Mouse (Mus musculus) C2C12 (cell line): ENCODE measurements around the gene Zfand2b. TPM values are rescaled to one million over a fixed set of nuclear protein-coding genes. Genes with fewer than 3 reads are reported as not detected.
A peak's percentile ranks its signal among the peaks of the same experiment; 100 is the strongest.

Experiments
- H3K27me3 ChIP-seq: one replicate; pipeline ENCODE4 v1.6.1; 2011; ENCODE audit not compliant: control insufficient read depth, insufficient read depth, insufficient read length
- H3K36me3 ChIP-seq: one replicate; pipeline ENCODE4 v1.6.1; 2011; ENCODE audit not compliant: control insufficient read depth, insufficient read depth
- H3K4me3 ChIP-seq: one replicate; pipeline ENCODE4 v1.5.1; 2011; ENCODE audit warnings: mild to moderate bottlenecking, control low read depth; ENCODE audit not compliant: poor library complexity, insufficient read depth, severe bottlenecking
- H3K79me2 ChIP-seq: one replicate; pipeline ENCODE4 v1.6.1; 2011; ENCODE audit not compliant: control insufficient read depth, insufficient read depth
- H3K79me3 ChIP-seq: one replicate; pipeline ENCODE4 v1.6.1; 2011; ENCODE audit warnings: low read depth, control low read depth
- H3ac ChIP-seq: one replicate; pipeline ENCODE3; 2011; ENCODE audit warnings: low read depth; ENCODE audit not compliant: control insufficient read depth, insufficient read length
- CEBPB ChIP-seq: IDR thresholded peaks from one replicate; pipeline ENCODE4 v1.6.1; 2011; ENCODE audit warnings: low read depth, mild to moderate bottlenecking, control low read depth, moderate library complexity
- CTCF ChIP-seq: IDR thresholded peaks from one replicate; pipeline ENCODE4 v1.5.1; 2011; ENCODE audit not compliant: control insufficient read depth, insufficient read depth, insufficient read length
- FOSL1 ChIP-seq: IDR thresholded peaks from one replicate; pipeline ENCODE4 v1.8.0; 2011; ENCODE audit warnings: mild to moderate bottlenecking, low read length; ENCODE audit not compliant: poor library complexity, insufficient read depth, severe bottlenecking
- MAX ChIP-seq: IDR thresholded peaks from one replicate; pipeline ENCODE4 v1.6.1; 2011; ENCODE audit warnings: mild to moderate bottlenecking, control low read depth
- MYOD1 ChIP-seq: IDR thresholded peaks from one replicate; pipeline ENCODE4 v1.6.1; 2011; ENCODE audit warnings: low read depth; ENCODE audit not compliant: control insufficient read depth, insufficient read length
- MYOG ChIP-seq: IDR thresholded peaks from one replicate; pipeline ENCODE4 v1.6.1; 2011; ENCODE audit not compliant: control insufficient read depth, insufficient read length; ENCODE audit errors: extremely low read depth
- USF1 ChIP-seq: IDR thresholded peaks from one replicate; pipeline ENCODE4 v1.6.1; 2011; ENCODE audit warnings: low read depth, mild to moderate bottlenecking, control low read depth, moderate library complexity
- polyA plus RNA-seq: library from polyadenylated mRNA; unstranded; fragments of >200 nt; fragmentation: generic; extraction: Trizol; gene quantifications from one replicate; pipeline ENCODE4 v1.2.1, GENCODE M21; 2012; ENCODE audit warnings: missing spikeins

The Zfand2b gene
- polyA plus RNA-seq, 1 experiment: 23.6 TPM

- peaks cover 41% of the 10 kb centered on the region for H3K36me3 ChIP-seq
Observed at GRCm38 (mm10) chr1:75140601-75141190, 27.8 kb upstream of the Zfand2b start.

DNA sequence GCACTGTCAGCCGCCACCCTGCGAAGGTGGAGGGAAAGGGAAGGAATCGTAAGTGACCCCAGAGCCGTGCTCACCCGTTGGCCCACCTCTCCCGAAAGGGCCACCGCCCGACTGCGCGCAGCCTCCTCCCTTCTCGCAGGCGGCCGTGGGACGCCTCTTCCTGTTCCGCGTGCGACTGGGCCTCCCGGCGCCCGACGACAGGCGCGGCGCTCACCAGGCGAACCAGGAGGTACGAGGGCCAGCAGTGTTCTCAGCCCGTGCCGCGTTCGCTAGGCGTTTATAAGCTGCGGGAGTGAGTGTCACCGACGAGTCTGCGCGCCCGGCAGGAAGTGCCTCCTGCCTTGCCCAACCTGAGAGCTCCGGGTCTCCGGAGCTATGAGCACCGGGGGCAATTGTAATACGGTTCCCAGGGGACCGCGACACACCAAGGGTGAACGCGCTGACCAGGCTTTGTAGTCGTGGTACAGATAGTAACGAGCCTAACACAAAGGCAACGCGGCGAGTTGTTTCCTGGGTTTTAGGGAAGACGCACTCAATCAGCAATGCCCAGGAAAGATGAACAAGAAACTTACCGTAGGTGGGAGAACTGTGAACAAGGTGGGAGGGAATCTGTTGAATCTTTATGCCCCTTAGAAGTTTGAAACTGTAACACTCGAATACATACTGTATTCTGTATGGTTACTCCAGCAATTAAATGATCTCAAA is 26.8 kb upstream of the Zfand2b start:
- H3K36me3 ChIP-seq: peaks cover 49% of the 10 kb centered on the region

More at GRCm38 (mm10) chr1:75140601-75141190, 27.8 kb upstream of the Zfand2b start:
- TF ChIP-seq CTCF: no peak
- no peak for TF ChIP-seq MYOG
- no peak for TF ChIP-seq CEBPB
- no peak for TF ChIP-seq MYOD1
- TF ChIP-seq FOSL1: no peak
- TF ChIP-seq MAX: no peak
- TF ChIP-seq USF1: no peak
- Histone ChIP-seq H3K79me2 (peaks cover 39% of the 10 kb centered on the region), H3K79me3 (peaks cover 11% of the 10 kb centered on the region), H3K27me3 (no peaks in the 10 kb centered on the region), H3ac (no peak overlapping the region), H3K4me3 (peak overlapping the region; percentile 50)

GRCm38 (mm10) chr1:75142301-75143261 is 25.9 kb upstream of the Zfand2b start, which contains the start of the genes Cnppd1 and Retreg2:
Gene Cnppd1 (minus strand): TSS chr1:75142711.
Gene Retreg2 (plus strand): TSS chr1:75142778.
- H3K79me3 ChIP-seq: peaks cover 11% of the 10 kb centered on the region
- H3K79me2 ChIP-seq: peaks cover 39% of the 10 kb centered on the region
- TF ChIP-seq MAX (peak; percentile 62), CEBPB (no peak), CTCF (peak; percentile 95), MYOG (no peak), MYOD1 (no peak), USF1 (peak; percentile 99), FOSL1 (no peak)
- peak within 1 kb of the TSS; percentile 50 for H3K4me3 ChIP-seq
- peaks cover 51% of the 10 kb centered on the region for H3K36me3 ChIP-seq
- peak within 1 kb of the TSS; percentile 90 for H3ac ChIP-seq
- H3K27me3 ChIP-seq: no peaks in the 10 kb centered on the region

More for the DNA sequence above, 26.8 kb upstream of the Zfand2b start:
- Histone ChIP-seq H3K27me3 (no peaks in the 10 kb centered on the region), H3K79me2 (peaks cover 39% of the 10 kb centered on the region), H3K79me3 (peaks cover 11% of the 10 kb centered on the region), H3ac (peak overlapping the region; percentile 90), H3K4me3 (peak overlapping the region; percentile 50)
- TF ChIP-seq MYOD1 (no peak), MAX (peak; percentile 40), FOSL1 (no peak), USF1 (no peak), CEBPB (no peak)

DNA sequence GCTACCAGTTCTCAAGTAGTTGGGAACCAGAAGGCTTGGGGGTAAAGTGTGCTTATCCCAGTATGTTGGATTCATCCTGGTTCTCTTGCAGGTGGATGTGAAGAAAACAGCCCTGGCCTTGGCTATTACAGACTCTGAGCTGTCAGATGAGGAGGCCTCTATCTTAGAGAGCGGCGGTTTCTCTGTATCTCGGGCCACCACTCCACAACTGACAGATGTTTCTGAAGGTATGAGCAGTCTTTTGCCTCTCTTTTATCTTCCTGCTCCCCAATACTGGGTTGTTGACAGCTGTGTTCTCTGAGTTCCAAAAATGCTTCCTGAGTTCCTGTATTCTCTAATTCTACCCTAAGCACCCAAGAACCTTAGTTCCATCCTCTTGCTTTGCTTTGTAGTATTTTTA is 22.9 kb upstream of the Zfand2b start:
- no peak for TF ChIP-seq MYOG
- no peak for TF ChIP-seq MAX
- TF ChIP-seq CTCF: no peak
- no peak for TF ChIP-seq USF1
- no peak for TF ChIP-seq CEBPB
- no peak for TF ChIP-seq MYOD1
- TF ChIP-seq FOSL1: no peak
- no peak overlapping the region for H3ac ChIP-seq
- H3K79me3 ChIP-seq: peaks cover 11% of the 10 kb centered on the region

More for the DNA sequence above, 22.9 kb upstream of the Zfand2b start:
- Histone ChIP-seq H3K36me3 (peaks cover 48% of the 10 kb centered on the region), H3K79me2 (peaks cover 35% of the 10 kb centered on the region), H3K4me3 (no peak overlapping the region), H3K27me3 (no peaks in the 10 kb centered on the region)
